Mouse (Mus musculus) olfactory bulb, adult 2 months (tissue): ENCODE results near the gene Car14. TPM values are rescaled to one million over a fixed set of nuclear protein-coding genes. Genes with fewer than 3 reads are reported as not detected.
"Not testable (repeated sequence)": the region's sequence is repeated elsewhere in the genome, so short reads cannot be mapped to it uniquely, and the experiment has no call there.

ENCODE experiments used
- H3K27ac ChIP-seq: fragments of 200-500 bp; 2 replicates; pipeline ENCODE4 v1.5.1; 2012; ENCODE audit warnings: low read depth, low read length; ENCODE audit not compliant: insufficient read depth
- H3K4me1 ChIP-seq: fragments of 200-500 bp; 2 replicates; pipeline ENCODE4 v1.6.1; 2012; ENCODE audit warnings: low read length; ENCODE audit not compliant: control insufficient read depth, insufficient read depth
- H3K4me3 ChIP-seq: fragments of 200-500 bp; 2 replicates; pipeline ENCODE4 v1.5.1; 2012; ENCODE audit warnings: mild to moderate bottlenecking, low read depth, low read length, moderate library complexity; ENCODE audit not compliant: insufficient read depth
- CTCF ChIP-seq: fragments of 200-500 bp; IDR thresholded peaks from 2 replicates; pipeline ENCODE4 v1.5.1; 2012; ENCODE audit warnings: low read depth, mild to moderate bottlenecking, low read length, moderate library complexity; ENCODE audit not compliant: insufficient read depth
- POLR2A ChIP-seq: fragments of 200-500 bp; IDR thresholded peaks from 2 replicates; pipeline ENCODE4 v1.6.1; 2012; ENCODE audit warnings: mild to moderate bottlenecking, low read depth, low read length, moderate library complexity; ENCODE audit not compliant: insufficient read depth
- WGBS: fragments of 180-500 bp; shearing (Covaris S2); methylation state at CpG from one replicate; pipeline ENCODE4 v1.1.7; 2018; 5-methylcytosine and 5-hydroxymethylcytosine counted together
- polyA plus RNA-seq: library from polyadenylated mRNA; stranded (reverse); fragments of >200 nt; gene quantifications from 2 replicates; pipeline ENCODE4 v1.2.4, GENCODE M21; 2012; ENCODE audit warnings: low replicate concordance; ENCODE audit not compliant: missing spikeins, insufficient read depth, insufficient read length

Gene Car14
- polyA plus RNA-seq, 1 experiment = not detected

- no peak overlapping the region for H3K27ac ChIP-seq
- TF ChIP-seq POLR2A (no peak), CTCF (no peak)
- peaks cover 9% of the 10 kb centered on the region; the same call in 1 of the 2 replicates for H3K4me1 ChIP-seq
- WGBS = 89% methylated on average over 2 of the region's 2 CpGs
- H3K4me3 ChIP-seq = no peak overlapping the region
Measured at GRCm38 (mm10) chr3:95867408-95867807, 37.1 kb downstream of the Car14 start.

- H3K4me3 ChIP-seq = no peak overlapping the region
- H3K27ac ChIP-seq = no peak overlapping the region
- WGBS = 89% methylated on average over 5 of the region's 5 CpGs
- TF ChIP-seq POLR2A = no peak
- TF ChIP-seq CTCF = no peak
- H3K4me1 ChIP-seq = peaks cover 6% of the 10 kb centered on the region; the same call in 1 of the 2 replicates
Measured at GRCm38 (mm10) chr3:95866071-95866470, 38.4 kb downstream of the Car14 start.

GRCm38 (mm10) chr3:95865571-95865970 is 38.9 kb downstream of the Car14 start:
- Histone ChIP-seq H3K4me3 (no peak overlapping the region), H3K4me1 (peaks cover 6% of the 10 kb centered on the region; the same call in 1 of the 2 replicates), H3K27ac (no peak overlapping the region)
- 92% methylated on average over 20 of the region's 20 CpGs for WGBS
- TF ChIP-seq CTCF (no peak), POLR2A (no peak)

- 53% methylated on average over 5 of the region's 5 CpGs for WGBS
- H3K4me3 ChIP-seq = no peak overlapping the region
- peaks cover 4% of the 10 kb centered on the region; the same call in 1 of the 2 replicates for H3K4me1 ChIP-seq
- no peak for TF ChIP-seq POLR2A
- TF ChIP-seq CTCF = no peak
- H3K27ac ChIP-seq = no peak overlapping the region
Measured at GRCm38 (mm10) chr3:95865050-95865449, 39.4 kb downstream of the Car14 start.

- no peak overlapping the region for H3K4me3 ChIP-seq
- TF ChIP-seq POLR2A (no peak), CTCF (no peak)
- H3K27ac ChIP-seq = no peak overlapping the region
- H3K4me1 ChIP-seq = peaks cover 4% of the 10 kb centered on the region; the same call in 1 of the 2 replicates
- WGBS = 72% methylated on average over 7 of the region's 7 CpGs
Measured at GRCm38 (mm10) chr3:95863578-95863977, 40.9 kb downstream of the Car14 start.

GRCm38 (mm10) chr3:95861796-95862195 is 42.7 kb downstream of the Car14 start:
- 34% methylated on average over 2 of the region's 2 CpGs for WGBS
- no peak overlapping the region for H3K4me3 ChIP-seq
- H3K27ac ChIP-seq = no peak overlapping the region
- TF ChIP-seq POLR2A = no peak
- no peak for TF ChIP-seq CTCF
- peaks cover 4% of the 10 kb centered on the region; the same call in 1 of the 2 replicates for H3K4me1 ChIP-seq

GRCm38 (mm10) chr3:95861216-95861615 is 43.3 kb downstream of the Car14 start:
- WGBS = 73% methylated on average over 10 of the region's 10 CpGs
- Histone ChIP-seq H3K4me3 (no peak overlapping the region), H3K4me1 (peaks cover 4% of the 10 kb centered on the region; the same call in 1 of the 2 replicates), H3K27ac (no peak overlapping the region)
- no peak for TF ChIP-seq POLR2A
- no peak for TF ChIP-seq CTCF

GRCm38 (mm10) chr3:95860323-95860722 is 44.2 kb downstream of the Car14 start:
- no peak overlapping the region for H3K4me3 ChIP-seq
- H3K4me1 ChIP-seq = peaks cover 4% of the 10 kb centered on the region; the same call in 1 of the 2 replicates
- TF ChIP-seq POLR2A = no peak
- TF ChIP-seq CTCF = no peak
- 76% methylated on average over 3 of the region's 3 CpGs for WGBS
- no peak overlapping the region for H3K27ac ChIP-seq

GRCm38 (mm10) chr3:95858278-95858677 is 46.2 kb downstream of the Car14 start:
- H3K4me3 ChIP-seq, H3K4me1 ChIP-seq, H3K27ac ChIP-seq: not testable (repeated sequence)
- 76% methylated on average over 3 of the region's 3 CpGs for WGBS

- not testable (repeated sequence) for H3K4me1 ChIP-seq, H3K4me3 ChIP-seq, H3K27ac ChIP-seq
- 86% methylated on average over 1 of the region's 1 CpGs for WGBS
Measured at GRCm38 (mm10) chr3:95857050-95857449, 47.4 kb downstream of the Car14 start.
